Mouse (Mus musculus): ENCODE measurements around the gene Ifnar1.

The Ifnar1 gene

DNA sequence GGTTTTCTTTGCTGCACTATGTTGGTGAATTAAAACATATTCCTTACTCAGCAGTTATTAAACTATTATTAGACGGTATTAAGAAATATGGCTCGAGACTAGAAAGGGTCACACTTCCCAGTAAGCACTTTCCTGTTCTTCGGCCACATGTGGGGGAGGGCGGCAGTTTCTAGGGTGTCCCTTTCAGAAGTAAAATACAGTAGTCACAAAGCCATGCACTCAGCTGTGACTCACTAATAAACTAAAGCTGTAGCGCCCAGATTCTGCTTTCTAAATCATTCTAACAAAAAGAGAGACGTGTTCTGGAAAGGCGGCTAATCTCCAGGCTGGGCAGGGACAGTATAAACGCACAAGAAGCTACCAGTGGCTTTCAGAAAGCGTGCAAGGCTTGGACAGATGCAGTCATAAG, 23.3 kb upstream of the Ifnar1 start:
- no peak for DNase-seq

DNA sequence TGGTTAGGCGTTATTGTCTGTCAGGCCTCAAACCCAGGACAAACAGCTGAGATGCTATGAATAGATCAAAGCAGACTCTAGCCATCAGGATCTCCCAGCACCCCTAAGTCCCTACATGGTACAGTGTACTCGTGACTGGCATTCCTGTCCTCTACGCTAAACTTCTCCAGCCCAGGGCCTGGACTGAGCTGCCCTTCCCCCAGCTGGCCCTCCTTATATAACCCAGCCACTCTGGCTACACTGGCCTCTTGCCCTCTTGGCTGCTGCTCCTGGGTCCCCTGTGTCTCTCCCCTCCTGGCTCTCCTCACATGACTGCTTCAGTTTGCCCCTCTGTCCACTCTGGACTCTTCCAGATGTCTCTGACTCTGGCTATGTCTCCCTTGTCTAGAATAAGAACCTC, 22.4 kb upstream of the Ifnar1 start:
- DNase-seq, result no peak

DNA sequence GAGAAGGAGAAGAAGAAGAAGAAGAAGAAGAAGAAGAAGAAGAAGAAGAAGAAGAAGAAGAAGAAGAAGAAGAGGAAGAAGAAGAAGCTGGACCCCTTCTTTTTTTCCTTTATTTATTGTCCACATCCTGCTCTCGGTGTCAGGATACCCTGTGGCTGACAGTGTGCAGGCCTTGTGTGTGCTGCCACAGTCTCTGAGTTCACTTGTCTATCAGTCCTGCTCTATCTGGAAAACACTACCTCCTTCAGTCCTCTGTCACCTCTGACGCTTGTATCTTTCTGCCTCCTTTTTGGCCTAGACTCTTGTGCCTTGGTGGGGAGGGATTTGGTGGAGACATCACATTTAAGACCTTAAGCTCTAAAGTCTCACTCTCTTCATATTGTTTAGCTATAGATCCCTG, 21.6 kb upstream of the Ifnar1 start:
- no peak for DNase-seq

DNA sequence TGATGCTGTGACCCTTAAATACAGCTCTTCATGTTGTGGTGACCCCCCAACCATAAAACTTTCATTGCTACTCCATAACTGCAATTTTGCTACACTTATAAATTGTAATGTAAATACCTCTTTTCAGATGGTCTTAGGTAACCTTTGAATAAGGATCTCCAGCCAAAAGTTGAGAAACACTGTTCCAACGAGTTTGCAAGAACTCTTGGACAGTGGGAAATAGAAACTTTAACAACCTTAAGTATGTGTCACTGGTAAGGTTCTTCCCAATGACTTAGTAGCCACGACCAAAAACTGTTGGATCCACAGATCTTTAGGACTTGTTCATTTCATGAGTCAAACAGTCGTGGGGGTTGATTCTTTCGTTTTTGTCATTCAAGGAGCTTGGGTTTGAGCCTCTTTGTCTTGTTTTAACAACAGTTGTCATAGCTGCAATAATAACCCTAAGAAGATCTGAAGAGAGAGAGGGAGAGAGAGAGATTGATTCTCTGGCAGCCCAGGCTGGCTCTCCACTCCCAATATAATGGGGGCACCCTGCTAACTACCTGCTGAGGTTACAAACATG, 21.1 kb upstream of the Ifnar1 start:
- DNase-seq, result no peak

DNA sequence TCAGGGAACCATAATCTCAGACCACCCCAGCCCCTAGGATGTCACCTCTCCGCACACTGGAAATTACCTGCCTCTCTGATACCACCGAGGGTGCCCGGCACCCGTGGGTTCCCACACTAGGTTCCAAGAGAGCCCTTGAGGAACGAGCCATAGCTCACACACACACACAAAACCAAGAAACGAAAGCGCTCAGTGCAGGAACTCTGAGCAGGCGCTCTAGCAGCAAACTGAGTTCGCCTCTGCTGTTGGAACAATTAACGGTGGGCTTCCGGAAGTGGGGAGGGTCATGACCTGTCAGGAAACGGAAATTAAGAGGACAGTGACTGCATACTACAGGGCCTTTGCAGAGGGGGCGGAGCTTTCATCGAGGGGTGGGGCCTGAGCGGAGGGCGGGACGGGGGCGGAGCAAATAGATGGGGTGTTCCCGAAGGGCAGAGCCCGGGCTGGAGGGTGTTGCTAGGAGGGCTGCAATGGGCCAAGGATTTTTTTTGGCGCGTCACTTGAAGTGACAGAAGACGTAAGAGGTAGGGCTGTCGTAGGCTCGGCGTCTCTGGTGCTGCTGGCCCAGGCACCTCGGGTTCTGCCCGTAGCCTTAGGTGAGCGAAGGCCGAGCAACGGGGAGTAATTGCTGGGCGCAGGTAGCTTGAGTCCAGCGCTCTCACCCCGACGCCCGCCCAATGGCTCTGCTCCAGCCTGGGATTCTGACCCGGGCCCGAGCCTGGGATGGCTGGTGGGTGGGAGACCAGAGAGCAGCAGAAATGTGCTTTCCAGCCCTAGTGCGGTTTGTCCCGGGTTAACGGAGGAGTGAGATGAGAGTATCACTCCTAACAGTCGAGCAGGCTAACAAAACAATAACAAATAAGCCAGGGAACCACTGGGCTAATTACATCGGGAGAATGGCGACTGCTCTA, 20.2 kb upstream of the Ifnar1 start:
- DNase-seq, result peak; percentile 82

DNA sequence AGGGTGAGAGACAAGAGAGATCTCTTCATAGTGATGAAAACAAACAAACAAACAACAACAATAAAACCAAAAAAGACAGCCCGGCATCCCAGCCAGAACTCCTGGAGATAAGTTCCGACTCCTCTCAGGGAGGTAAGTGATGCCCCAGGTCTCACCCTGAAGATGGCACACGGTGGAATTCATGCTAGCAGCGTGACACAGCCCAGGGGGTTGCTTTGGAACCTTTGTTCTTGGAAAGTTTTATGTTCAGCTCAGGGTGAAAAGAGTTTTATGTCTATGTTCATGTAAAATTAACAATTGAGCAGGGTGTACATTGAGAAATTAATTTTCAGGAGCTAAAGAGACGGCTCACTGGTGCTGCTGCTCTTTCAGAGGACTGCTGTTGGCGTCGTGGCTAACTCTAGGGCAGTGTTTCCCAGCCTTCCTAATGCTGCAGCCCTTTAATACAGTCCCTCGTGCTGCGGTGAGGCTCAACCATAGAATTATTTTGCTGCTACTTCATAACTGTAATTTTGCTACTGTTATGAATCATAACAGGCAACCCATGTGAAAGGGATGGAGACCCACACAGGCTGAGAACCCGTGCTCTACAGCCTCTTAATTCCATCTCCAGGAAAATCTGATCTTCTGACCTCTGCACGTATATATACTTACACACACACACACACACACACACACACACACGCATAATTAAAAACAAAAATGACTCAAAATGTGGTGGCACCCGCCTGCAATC, 19.4 kb upstream of the Ifnar1 start:
- DNase-seq, result no peak

DNA sequence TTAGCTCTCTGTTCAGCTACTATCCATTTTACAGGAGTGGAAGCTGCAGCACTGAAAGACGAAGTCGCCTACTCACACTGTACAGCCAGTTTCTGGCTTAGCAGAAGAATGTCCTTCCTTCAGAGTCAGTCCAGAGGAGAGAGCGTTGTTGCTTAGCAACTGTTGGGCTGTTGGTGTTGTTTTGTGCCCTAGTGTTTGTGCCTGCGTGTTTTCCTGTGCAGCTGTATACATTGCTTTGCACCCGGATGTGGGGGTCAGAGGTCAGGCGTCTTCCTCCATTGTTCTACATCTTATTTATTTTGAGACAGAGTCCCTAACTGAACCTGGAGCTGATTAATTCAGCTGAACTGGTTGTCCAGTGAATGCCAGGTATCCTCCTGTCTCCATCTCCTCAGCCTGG, 18.5 kb upstream of the Ifnar1 start:
- no peak for DNase-seq

DNA sequence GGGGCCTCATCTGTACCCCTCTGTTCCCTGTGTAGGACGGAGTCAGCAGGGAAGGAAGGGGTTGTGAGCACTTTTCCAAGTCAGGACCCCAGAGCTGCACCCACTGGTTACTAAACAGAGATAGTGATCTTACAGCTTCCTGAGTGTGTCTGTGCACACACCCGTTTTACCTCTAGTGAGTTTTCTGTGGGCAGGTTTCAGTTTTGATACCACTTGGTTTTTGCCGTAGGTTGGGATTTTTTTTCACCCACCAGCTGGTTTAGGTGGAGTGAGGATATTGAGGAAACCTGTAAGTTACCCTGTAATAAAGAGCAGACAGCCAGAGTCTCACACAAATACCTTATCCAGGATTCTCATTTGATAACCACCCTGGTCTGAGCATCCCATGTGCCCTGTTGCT, 14.6 kb upstream of the Ifnar1 start:
- DNase-seq, result no peak

DNA sequence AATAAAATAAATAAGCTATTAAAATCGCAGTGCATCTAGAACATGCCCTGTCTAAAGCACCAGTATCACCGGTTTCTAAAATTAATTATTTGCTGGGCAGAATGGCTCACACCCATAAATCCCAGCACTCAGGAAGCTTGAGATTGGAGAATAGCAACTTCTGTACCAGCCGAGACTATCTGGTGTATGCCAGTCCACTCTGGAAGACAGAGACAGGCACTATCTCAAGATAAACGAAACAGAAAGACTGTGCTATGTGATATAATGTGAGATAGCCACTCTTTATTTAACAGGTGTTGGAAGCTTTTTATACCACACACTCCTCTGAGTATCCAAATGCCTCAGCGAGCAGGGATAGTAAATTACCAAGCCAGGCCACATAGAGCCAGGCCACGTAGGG, 13.6 kb upstream of the Ifnar1 start:
- DNase-seq, result no peak

DNA sequence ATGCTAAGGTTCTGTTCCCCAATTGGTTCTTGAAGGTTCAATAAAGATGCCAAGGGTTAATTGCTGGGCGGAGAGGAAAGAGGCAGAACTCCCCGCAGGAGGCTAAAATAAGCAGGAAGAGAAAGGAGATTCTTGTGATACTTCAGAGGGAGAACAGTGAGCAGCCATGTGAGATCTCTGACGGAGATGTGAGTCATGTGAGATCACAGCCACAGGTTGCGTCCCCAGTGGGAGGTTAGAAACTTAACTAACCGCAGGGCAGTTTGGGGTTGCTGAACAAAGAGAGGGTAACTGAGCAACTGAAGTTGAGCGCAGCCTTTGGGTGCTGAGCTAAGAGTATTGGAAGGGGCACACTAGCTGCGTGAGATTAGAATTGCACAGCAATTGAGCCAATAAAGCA, 9.3 kb upstream of the Ifnar1 start:
- no peak for DNase-seq

DNA sequence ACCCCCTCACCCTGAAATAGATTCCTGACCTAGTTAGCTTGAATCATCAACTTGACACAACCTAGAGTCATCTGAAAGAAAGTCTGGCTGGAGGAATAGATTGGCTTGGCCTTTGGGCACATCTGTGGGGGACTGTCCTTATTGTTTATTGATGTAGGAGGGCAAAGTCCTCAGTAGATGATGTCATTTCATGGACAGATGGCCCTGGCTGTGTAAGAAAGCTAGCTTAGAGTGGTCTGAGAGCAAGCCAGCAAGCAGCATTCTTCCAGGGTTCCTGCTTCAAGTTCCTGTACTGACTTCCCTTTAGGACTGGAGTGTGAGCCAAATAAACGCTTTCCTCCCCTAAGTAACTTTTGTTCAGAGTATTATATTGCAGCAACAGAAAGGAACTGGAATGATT, 7.0 kb upstream of the Ifnar1 start:
- DNase-seq, result no peak

DNA sequence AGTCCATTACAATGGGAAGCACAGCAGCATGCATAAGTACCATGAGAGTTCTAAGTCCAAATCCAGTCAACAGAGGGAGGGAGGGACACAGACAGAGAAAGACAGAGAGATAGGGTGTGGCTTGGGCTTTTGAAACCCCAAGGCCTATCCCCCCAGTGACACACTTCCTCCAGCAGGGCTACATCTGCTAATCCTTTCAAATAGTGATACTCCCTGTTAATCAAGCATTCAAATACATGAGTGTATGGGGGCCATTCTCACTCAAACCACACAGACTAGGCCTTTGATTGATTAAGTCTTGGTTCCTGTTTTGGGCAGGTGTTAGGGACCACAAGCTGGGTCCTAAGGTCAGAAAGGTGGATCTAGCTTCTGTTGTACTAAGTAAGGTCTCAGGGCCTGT, 4.5 kb upstream of the Ifnar1 start:
- no peak for DNase-seq

DNA sequence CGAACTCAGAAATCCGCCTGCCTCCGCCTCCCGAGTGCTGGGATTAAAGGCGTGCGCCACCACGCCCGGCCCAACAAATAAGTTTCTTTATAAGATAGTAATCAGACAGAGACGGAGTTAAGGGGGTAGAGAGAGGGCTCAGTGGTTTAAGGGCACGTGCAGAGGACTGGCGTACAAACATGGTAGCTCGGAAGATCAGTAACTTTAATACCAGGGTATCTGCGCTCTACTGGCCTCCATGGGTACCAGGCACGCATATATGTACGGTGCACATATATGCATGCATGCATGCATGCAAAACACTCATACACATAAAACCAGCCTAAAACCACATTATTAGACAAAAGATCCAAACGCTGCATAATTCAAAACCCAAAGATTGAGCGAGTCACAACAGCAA, 651 bp upstream of the Ifnar1 start:
- peak; percentile 22 for DNase-seq

DNA sequence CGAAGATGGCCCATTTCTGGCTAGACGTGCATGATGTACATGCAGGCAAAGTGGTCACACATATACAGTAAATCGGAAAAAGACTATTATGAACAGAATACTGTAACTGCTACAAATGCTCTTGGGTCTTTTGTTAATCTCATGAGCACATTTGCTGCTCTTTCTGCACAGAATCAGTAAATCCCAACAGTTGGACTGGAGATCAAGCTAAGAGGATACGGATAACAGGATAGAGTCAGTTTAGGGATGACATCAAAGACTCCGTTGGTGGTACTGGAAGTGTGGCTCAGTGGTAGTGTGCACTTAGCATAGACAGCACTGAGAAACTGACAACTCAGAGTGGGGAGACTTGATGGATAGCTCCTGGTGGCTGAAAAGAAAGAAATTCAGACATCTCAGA, 803 bp downstream of the Ifnar1 start:
- DNase-seq, result no peak

DNA sequence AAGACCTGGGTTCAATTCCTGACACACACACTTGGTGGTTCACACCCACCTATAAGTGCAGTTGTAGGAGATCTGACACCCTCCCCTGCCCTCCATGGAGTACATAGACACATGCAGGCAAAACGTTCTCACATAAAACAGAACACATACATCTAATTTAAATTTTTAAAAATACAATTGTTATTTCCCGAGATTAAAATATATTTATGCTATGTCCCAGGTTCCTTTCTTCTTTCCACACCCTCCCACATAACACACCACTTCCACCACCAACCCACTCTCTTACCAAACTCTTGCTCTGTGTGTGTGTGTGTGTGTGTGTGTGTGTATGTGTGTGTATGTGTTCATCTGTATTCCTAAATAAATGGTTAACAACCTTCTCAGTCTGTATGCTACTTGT, 3.0 kb downstream of the Ifnar1 start:
- no peak for DNase-seq

DNA sequence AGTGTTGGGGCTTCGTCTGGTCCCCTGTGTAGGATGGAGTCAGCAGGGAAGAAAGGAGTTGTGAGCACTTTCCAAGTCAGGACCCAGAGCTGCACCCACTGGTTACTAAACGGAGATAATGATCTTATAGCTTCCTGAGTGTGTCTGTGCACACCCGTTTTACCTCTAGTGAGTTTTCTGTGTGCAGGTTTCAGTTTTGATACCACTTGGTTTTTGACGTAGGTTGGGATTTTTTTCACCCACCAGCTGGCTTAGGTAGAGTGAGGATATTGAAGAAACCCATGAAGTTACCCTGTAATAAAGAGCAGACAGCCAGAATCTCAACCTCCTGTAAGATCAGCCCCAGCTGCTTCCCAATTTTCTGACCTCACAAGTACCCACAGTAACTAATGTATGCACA, 5.9 kb downstream of the Ifnar1 start:
- DNase-seq, result no peak

DNA sequence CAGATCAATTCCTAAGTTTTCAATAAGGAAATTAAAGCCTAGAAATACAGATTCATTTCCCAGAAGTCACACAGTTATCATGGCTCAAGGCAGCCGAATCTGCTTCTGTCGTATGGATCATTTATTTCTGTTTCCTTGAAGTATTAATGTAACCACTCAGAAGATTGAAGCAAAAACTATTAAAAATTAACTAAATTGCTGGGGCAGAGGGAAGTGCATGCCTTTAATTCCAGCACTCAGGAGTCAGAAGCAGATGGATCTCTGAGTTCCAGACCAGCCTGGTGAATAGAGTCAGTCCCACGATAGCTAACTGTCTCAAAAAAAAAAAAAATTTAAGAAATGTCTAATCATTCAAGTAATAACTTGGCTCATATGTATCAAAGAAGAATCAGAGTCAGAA, 6.4 kb downstream of the Ifnar1 start:
- DNase-seq, result no peak

DNA sequence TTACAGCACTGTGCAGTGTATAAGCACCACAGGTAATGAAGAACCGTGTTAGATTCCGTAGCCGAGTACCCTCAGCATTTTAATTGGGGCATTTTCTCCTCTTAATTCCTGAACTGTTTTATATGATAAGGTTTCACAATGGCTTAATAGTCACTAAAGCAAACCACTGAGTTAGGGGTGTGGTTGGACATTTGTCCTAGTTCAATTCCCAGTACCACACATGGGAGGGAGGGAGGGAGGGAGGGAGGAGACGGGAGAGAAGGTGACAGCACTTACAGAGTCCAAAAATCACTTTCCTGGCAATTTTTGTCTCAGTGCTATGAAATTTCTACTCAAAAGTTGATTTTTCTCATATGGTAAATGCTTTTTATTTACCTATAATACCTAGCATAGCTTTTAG, 10.5 kb downstream of the Ifnar1 start:
- DNase-seq, result no peak

DNA sequence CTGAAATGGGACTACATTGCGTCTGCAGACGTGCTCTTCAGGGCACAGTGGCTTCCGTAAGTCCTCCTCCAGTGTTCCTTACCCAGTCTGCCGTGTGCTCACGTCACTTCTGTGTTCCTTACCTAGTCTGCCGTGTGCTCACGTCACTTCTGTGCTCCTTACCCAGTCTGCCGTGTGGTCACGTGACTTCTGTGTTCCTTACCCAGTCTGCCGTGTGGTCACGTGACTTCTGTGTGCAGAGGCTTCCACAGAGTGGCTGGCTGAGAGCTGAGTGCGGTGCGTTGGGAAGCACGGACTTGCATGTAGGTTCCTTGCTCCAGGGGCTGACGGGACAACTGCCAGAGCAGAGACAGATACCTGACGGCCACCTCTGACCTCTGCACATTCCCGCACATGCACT, 11.2 kb downstream of the Ifnar1 start:
- DNase-seq, result no peak

DNA sequence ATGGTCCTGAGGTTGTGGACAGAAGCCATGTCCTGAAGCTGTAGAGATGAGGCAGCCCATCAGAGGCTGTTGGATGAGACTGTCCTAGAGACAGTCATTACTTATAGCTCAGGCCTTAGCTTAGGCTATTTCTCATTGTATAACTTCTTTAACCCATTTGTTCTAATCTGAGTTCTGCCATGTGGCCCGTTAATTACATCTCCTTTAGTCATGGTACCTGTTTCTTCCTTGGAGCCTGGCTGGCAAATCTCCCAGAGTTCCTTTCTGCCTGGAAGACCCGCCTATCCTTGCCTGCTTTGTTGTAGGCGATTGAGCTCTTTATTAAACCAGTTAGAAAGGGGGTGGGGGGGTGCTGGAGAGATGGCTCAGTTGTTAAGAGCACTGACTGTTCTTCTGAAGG, 11.7 kb downstream of the Ifnar1 start:
- DNase-seq, result no peak

DNA sequence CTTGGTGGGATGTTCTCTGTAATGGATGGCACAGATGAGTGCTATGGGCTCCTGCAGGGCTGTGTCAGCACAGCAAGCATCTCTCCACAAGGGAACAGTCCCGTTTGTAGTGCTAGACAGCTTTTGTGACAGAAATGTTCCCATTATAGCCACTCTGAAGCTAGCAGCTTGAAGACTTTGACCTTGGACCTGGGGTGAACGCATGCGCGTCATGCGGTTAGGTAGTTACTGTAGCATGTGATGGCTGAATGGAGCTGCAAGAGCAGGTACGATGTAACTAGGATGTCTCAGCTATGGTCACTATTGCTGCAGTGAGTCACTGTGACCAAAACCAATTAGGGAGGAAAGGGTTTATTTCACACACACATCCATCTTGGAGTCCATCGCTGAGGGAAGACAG, 13.0 kb downstream of the Ifnar1 start:
- no peak for DNase-seq

DNA sequence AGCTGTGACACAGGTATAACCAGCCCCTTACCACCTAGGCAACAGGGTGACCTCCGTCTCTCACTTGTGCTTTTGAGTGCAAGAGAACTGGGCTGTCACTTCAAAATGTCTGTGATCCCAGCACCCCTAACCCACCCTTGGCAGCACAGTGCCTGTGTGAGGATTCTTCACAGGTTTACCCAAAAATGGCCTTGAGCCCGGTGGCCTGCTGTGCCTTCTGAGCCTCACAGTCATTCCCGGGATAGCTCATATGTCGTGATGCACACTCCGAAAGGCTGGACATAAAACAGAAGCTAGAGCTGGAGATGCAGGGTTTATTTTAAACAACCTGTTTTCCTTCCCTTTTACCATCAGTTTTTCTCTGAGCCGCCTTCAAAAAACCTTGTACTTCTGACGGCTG, 19.7 kb downstream of the Ifnar1 start:
- DNase-seq, result no peak

DNA sequence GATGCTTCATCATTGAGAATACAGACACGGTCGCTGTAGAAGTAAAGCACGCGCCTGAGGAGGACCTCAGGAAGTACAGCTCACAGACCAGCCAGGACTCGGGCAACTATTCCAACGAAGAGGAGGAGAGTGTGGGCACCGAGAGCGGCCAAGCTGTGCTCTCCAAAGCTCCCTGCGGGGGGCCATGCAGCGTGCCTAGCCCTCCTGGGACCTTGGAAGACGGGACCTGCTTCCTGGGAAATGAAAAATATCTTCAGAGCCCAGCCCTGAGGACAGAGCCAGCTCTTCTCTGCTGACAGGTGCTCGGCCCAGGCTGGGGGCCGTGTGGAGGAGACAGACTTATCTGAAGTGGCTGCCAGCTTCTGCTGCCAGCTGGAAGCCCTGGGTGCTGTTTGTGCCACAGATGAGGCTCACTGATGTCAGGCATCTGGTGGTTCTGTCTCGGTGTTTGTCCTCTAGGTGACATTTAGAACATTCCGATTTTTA, 20.1 kb downstream of the Ifnar1 start:
- DNase-seq, result peak; percentile 57

DNA sequence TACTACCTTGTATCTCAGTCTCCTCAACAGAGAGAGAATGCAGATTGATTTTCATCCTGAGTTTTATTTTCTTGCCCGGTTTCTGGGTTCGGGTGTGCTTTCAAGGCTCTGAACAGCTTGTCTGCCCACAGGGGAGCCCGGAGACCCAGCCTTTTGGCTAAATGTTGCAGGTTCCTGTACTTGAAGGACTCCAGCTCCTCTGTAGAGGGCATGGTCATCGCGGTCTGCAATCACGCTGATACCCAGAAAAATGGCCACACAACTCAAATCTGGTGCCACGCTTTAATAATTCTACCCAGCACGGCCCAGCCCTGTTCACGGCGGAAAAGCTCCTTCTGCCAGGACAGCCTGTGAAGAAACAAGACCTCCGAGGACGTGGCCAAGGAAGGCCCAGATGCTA, 21.4 kb downstream of the Ifnar1 start:
- peak; percentile 29 for DNase-seq

Data from cerebellum, adult 8-10 months (tissue).